Mouse (Mus musculus) neural tube, embryonic 14.5 days (tissue): ENCODE results near the gene Sp8. TPM values are rescaled to one million over a fixed set of nuclear protein-coding genes. Genes with fewer than 3 reads are reported as not detected.

Experiments used
- ATAC-seq: fragments of 200-750 bp; cut with Nextera tagmentation; 2 replicates; pipeline ENCODE4 v1.8.0; 2017; ENCODE audit warnings: low read depth, mild to moderate bottlenecking, moderate TSS enrichment, moderate library complexity
- H3K27ac ChIP-seq: fragments of 300-500 bp; sonication (generic); 2 replicates; pipeline ENCODE4 v1.5.1; 2014; ENCODE audit warnings: low read depth, mild to moderate bottlenecking, control low read depth, low read length, moderate library complexity, mixed read lengths
- H3K27me3 ChIP-seq: fragments of 300-500 bp; sonication (generic); 2 replicates; pipeline ENCODE4 v1.6.1; 2014; ENCODE audit warnings: low read length; ENCODE audit not compliant: control insufficient read depth, insufficient read depth
- H3K36me3 ChIP-seq: fragments of 300-500 bp; sonication (generic); 2 replicates; pipeline ENCODE4 v1.6.1; 2014; ENCODE audit warnings: low read length, mixed read lengths; ENCODE audit not compliant: control insufficient read depth, insufficient read depth
- H3K4me1 ChIP-seq: fragments of 300-500 bp; sonication (generic); 2 replicates; pipeline ENCODE4 v1.6.1; 2014; ENCODE audit warnings: low read length; ENCODE audit not compliant: control insufficient read depth, insufficient read depth
- H3K4me2 ChIP-seq: fragments of 300-500 bp; sonication (generic); 2 replicates; pipeline ENCODE4 v1.6.1; 2014; ENCODE audit warnings: mild to moderate bottlenecking, low read depth, low read length, control low read depth
- H3K4me3 ChIP-seq: fragments of 300-500 bp; sonication (generic); 2 replicates; pipeline ENCODE4 v1.5.1; 2014; ENCODE audit warnings: low read depth, low read length, control low read depth, mixed read lengths
- H3K9ac ChIP-seq: fragments of 300-500 bp; sonication (generic); replicated peaks from 2 replicates; pipeline ENCODE4 v1.6.1; 2014; ENCODE audit warnings: low read depth, mild to moderate bottlenecking, control low read depth, low read length, mixed read lengths
- H3K9me3 ChIP-seq: fragments of 300-500 bp; sonication (generic); 2 replicates; pipeline ENCODE4 v1.6.1; 2016; ENCODE audit warnings: low read length; ENCODE audit not compliant: control insufficient read depth
- WGBS: fragments of 180-500 bp; shearing (Covaris S2); extraction: QIAGEN DNeasy Blood & Tissue Kit; methylation state at CpG from one replicate; pipeline ENCODE4 v1.1.7; 2014; 5-methylcytosine and 5-hydroxymethylcytosine counted together
- polyA plus RNA-seq: library from polyadenylated mRNA; unstranded; fragments of >200 nt; fragmentation: Nextera tagmentation; extraction: Ambion mirVana; gene quantifications from 2 replicates; pipeline ENCODE4 v1.2.1, GENCODE M21; 2014

Sp8 gene
- 3.7 and 4.7 TPM in 2 replicates for polyA plus RNA-seq

GRCm38 (mm10) chr12:118846221-118846620 lies at the start of gene Sp8:
TSS of gene Sp8 (plus strand) at chr12:118846329.
- H3K4me3 ChIP-seq: peak within 1 kb of the TSS; percentile 33
- no peak within 1 kb of the TSS for H3K9ac ChIP-seq
- H3K4me1 ChIP-seq: peaks cover 14% of the 10 kb centered on the region
- no peaks in the 10 kb centered on the region for H3K9me3 ChIP-seq
- no peaks in the 10 kb centered on the region for H3K36me3 ChIP-seq
- peaks cover 36% of the 10 kb centered on the region for H3K27me3 ChIP-seq
- H3K27ac ChIP-seq: no peak within 1 kb of the TSS
- peak within 1 kb of the TSS; percentile 47 for H3K4me2 ChIP-seq
- ATAC-seq: no peak
- WGBS: 3% methylated on average over 6 of the region's 6 CpGs

- H3K9ac ChIP-seq: no peak overlapping the region
- no peaks in the 10 kb centered on the region for H3K36me3 ChIP-seq
- H3K4me2 ChIP-seq: peak overlapping the region; percentile 22; the same call in 1 of the 2 replicates
- H3K4me1 ChIP-seq: no peaks in the 10 kb centered on the region
- H3K9me3 ChIP-seq: no peaks in the 10 kb centered on the region
- no peak overlapping the region for H3K4me3 ChIP-seq
- under 1% methylated on average over 17 of the region's 17 CpGs for WGBS
- no peaks in the 10 kb centered on the region for H3K27me3 ChIP-seq
- peak; percentile 60; the same call in 1 of the 2 replicates for ATAC-seq
- no peak overlapping the region for H3K27ac ChIP-seq
Observed at GRCm38 (mm10) chr12:118811328-118811961, 34.7 kb upstream of the Sp8 start.

GRCm38 (mm10) chr12:118814561-118814960 lies 31.6 kb upstream of the Sp8 start:
- WGBS: 90% methylated on average over 3 of the region's 3 CpGs
- ATAC-seq: no peak
- no peaks in the 10 kb centered on the region for H3K4me1 ChIP-seq
- H3K27ac ChIP-seq: no peak overlapping the region
- no peaks in the 10 kb centered on the region for H3K36me3 ChIP-seq
- H3K9me3 ChIP-seq: no peaks in the 10 kb centered on the region
- H3K27me3 ChIP-seq: no peaks in the 10 kb centered on the region
- H3K4me3 ChIP-seq: no peak overlapping the region
- no peak overlapping the region for H3K4me2 ChIP-seq
- no peak overlapping the region for H3K9ac ChIP-seq

- Histone ChIP-seq H3K9me3 (no peaks in the 10 kb centered on the region), H3K27ac (no peak overlapping the region), H3K4me3 (no peak overlapping the region), H3K9ac (no peak overlapping the region), H3K4me1 (no peaks in the 10 kb centered on the region), H3K36me3 (no peaks in the 10 kb centered on the region), H3K4me2 (no peak overlapping the region), H3K27me3 (no peaks in the 10 kb centered on the region)
- ATAC-seq: no peak
Observed at GRCm38 (mm10) chr12:118816156-118816555, 30.0 kb upstream of the Sp8 start.

- no peak for ATAC-seq
- 20% methylated on average over 6 of the region's 6 CpGs for WGBS
- Histone ChIP-seq H3K4me3 (no peak overlapping the region), H3K36me3 (no peaks in the 10 kb centered on the region), H3K4me1 (no peaks in the 10 kb centered on the region), H3K27me3 (no peaks in the 10 kb centered on the region; the same call in 1 of the 2 replicates), H3K9me3 (no peaks in the 10 kb centered on the region), H3K27ac (no peak overlapping the region), H3K9ac (no peak overlapping the region), H3K4me2 (no peak overlapping the region)
Observed at GRCm38 (mm10) chr12:118829881-118830280, 16.2 kb upstream of the Sp8 start.

GRCm38 (mm10) chr12:118836411-118837341 lies 9.5 kb upstream of the Sp8 start:
- H3K36me3 ChIP-seq: no peaks in the 10 kb centered on the region
- 0 out of 2 replicates have a peak overlapping the region, but pooled peaks have one; percentile 28 for H3K9ac ChIP-seq
- H3K4me3 ChIP-seq: peak overlapping the region; percentile 36
- no peak overlapping the region for H3K27ac ChIP-seq
- WGBS: under 1% methylated on average over 71 of the region's 72 CpGs
- ATAC-seq: peak; percentile 81; the same call in 1 of the 2 replicates
- H3K4me2 ChIP-seq: peak overlapping the region; percentile 59
- peaks cover 42% of the 10 kb centered on the region for H3K27me3 ChIP-seq
- H3K4me1 ChIP-seq: peaks cover 7% of the 10 kb centered on the region; the same call in 1 of the 2 replicates
- H3K9me3 ChIP-seq: no peaks in the 10 kb centered on the region

- 2% methylated on average over 11 of the region's 11 CpGs for WGBS
- Histone ChIP-seq H3K27me3 (peaks cover 42% of the 10 kb centered on the region), H3K36me3 (no peaks in the 10 kb centered on the region), H3K4me1 (peaks cover 7% of the 10 kb centered on the region; the same call in 1 of the 2 replicates), H3K4me2 (peak overlapping the region; percentile 59), H3K9ac (no peak overlapping the region), H3K27ac (no peak overlapping the region), H3K4me3 (peak overlapping the region; percentile 36; the same call in 1 of the 2 replicates), H3K9me3 (no peaks in the 10 kb centered on the region)
- 0 out of 2 replicates have a peak, but pooled peaks have one; percentile 5 for ATAC-seq
Observed at GRCm38 (mm10) chr12:118837361-118837760, 8.8 kb upstream of the Sp8 start.

GRCm38 (mm10) chr12:118838260-118838659 lies 7.9 kb upstream of the Sp8 start:
- H3K4me2 ChIP-seq: no peak overlapping the region
- H3K9ac ChIP-seq: no peak overlapping the region
- H3K9me3 ChIP-seq: no peaks in the 10 kb centered on the region
- H3K27ac ChIP-seq: no peak overlapping the region
- WGBS: 2% methylated on average over 2 of the region's 2 CpGs
- peaks cover 7% of the 10 kb centered on the region; the same call in 1 of the 2 replicates for H3K4me1 ChIP-seq
- no peak for ATAC-seq
- H3K27me3 ChIP-seq: peaks cover 46% of the 10 kb centered on the region
- H3K4me3 ChIP-seq: no peak overlapping the region
- H3K36me3 ChIP-seq: no peaks in the 10 kb centered on the region

- no peaks in the 10 kb centered on the region for H3K9me3 ChIP-seq
- no peak for ATAC-seq
- no peak overlapping the region for H3K4me2 ChIP-seq
- H3K4me1 ChIP-seq: peaks cover 7% of the 10 kb centered on the region; the same call in 1 of the 2 replicates
- WGBS: 11% methylated on average over 5 of the region's 5 CpGs
- no peak overlapping the region for H3K27ac ChIP-seq
- H3K27me3 ChIP-seq: peaks cover 52% of the 10 kb centered on the region
- H3K36me3 ChIP-seq: no peaks in the 10 kb centered on the region
- no peak overlapping the region for H3K4me3 ChIP-seq
- no peak overlapping the region for H3K9ac ChIP-seq
Observed at GRCm38 (mm10) chr12:118839398-118839797, 6.7 kb upstream of the Sp8 start.
